Mouse (Mus musculus) heart, postnatal 14 days (tissue): Measurements from ENCODE around the gene Gm20696. TPM values are rescaled to one million over a fixed set of nuclear protein-coding genes. Genes with fewer than 3 reads are reported as not detected.
A peak's percentile ranks its signal among the peaks of the same experiment; 100 is the strongest.

Experiments used
- DNase-seq, 2 experiments: peaks; one replicate each; pipeline ENCODE4 v3.0.0; 2021 to 2022
- intact Hi-C: fragments of 180-260 bp; cut with DNase I; formaldehyde crosslinking; loops from one replicate; pipeline ENCODE4 v1.15.1; 2025
- total RNA-seq, 2 experiments: library from RNA; stranded (reverse); gene quantifications; 2 replicates each; pipeline ENCODE4 v1.2.3; 2021

The Gm20696 gene
- total RNA-seq, 2 experiments from 2014 or later = 2.3 to 3.2 TPM

GRCm38 (mm10) chr6:99427301-99427700 is 239.3 kb downstream of the Gm20696 start:
- no peak for DNase-seq

GRCm38 (mm10) chr6:99425044-99425443 is 241.6 kb downstream of the Gm20696 start:
- peak in 1 of 2 experiments; percentile 33 for DNase-seq
- intact Hi-C loops = no loop called here

More at GRCm38 (mm10) chr6:99427301-99427700, 239.3 kb downstream of the Gm20696 start:
- intact Hi-C loops = no loop called here

GRCm38 (mm10) chr6:99420666-99421065 is 245.9 kb downstream of the Gm20696 start:
- intact Hi-C loops = no loop called here
- no peak for DNase-seq

GRCm38 (mm10) chr6:99412598-99412997 is 254.0 kb downstream of the Gm20696 start:
- DNase-seq = no peak
- intact Hi-C loops = no loop called here

GRCm38 (mm10) chr6:99409602-99410001 is 257.0 kb downstream of the Gm20696 start:
- intact Hi-C loops = no loop called here
- DNase-seq = no peak

GRCm38 (mm10) chr6:99408880-99409279 is 257.7 kb downstream of the Gm20696 start:
- intact Hi-C loops = no loop called here
- no peak for DNase-seq

- no peak for DNase-seq
- intact Hi-C loops = no loop called here
Observed at GRCm38 (mm10) chr6:99403755-99404390, 262.7 kb downstream of the Gm20696 start.

GRCm38 (mm10) chr6:99402941-99403340 is 263.7 kb downstream of the Gm20696 start:
- DNase-seq = no peak
- intact Hi-C loops = no loop called here

GRCm38 (mm10) chr6:99402370-99402769 is 264.2 kb downstream of the Gm20696 start:
- intact Hi-C loops = no loop called here
- DNase-seq = no peak

- no peak for DNase-seq
- intact Hi-C loops = no loop called here
Observed at GRCm38 (mm10) chr6:99401801-99402200, 264.8 kb downstream of the Gm20696 start.

- DNase-seq = no peak
- intact Hi-C loops = no loop called here
Observed at GRCm38 (mm10) chr6:99401211-99401610, 265.4 kb downstream of the Gm20696 start.

- intact Hi-C loops = no loop called here
- no peak for DNase-seq
Observed at GRCm38 (mm10) chr6:99395745-99396144, 270.9 kb downstream of the Gm20696 start.

- intact Hi-C loops = no loop called here
- no peak for DNase-seq
Observed at GRCm38 (mm10) chr6:99394801-99395200, 271.8 kb downstream of the Gm20696 start.

- intact Hi-C loops = no loop called here
- DNase-seq = no peak
Observed at GRCm38 (mm10) chr6:99392484-99392883, 274.1 kb downstream of the Gm20696 start.

- DNase-seq = peak; percentile 34 to 35
- intact Hi-C loops = loop anchor here (5.0 kb wide), 2 partner anchors 133 to 417 kb away; partner anchors contain the start of gene Foxp1
Observed at GRCm38 (mm10) chr6:99388741-99389675, 277.6 kb downstream of the Gm20696 start.

GRCm38 (mm10) chr6:99388023-99388422 is 278.6 kb downstream of the Gm20696 start:
- DNase-seq = no peak
- intact Hi-C loops = loop anchor here (5.0 kb wide), 2 partner anchors 134 to 416 kb away; partner anchors contain the start of gene Foxp1

- intact Hi-C loops = loop anchor here (5.0 kb wide), 2 partner anchors 137 to 413 kb away; partner anchors contain the start of gene Foxp1
- DNase-seq = peak; percentile 33 to 37
Observed at GRCm38 (mm10) chr6:99385059-99385604, 281.5 kb downstream of the Gm20696 start.

GRCm38 (mm10) chr6:99383846-99384472 is 282.6 kb downstream of the Gm20696 start:
- DNase-seq = no peak
- intact Hi-C loops = no loop called here

GRCm38 (mm10) chr6:99380146-99380545 is 286.5 kb downstream of the Gm20696 start:
- no peak for DNase-seq
- intact Hi-C loops = no loop called here

- DNase-seq = peak; percentile 40 to 56
- intact Hi-C loops = loop anchor here (10.0 kb wide), 1 partner anchor 354 kb away; no protein-coding TSS in a partner anchor
Observed at GRCm38 (mm10) chr6:99378997-99379710, 287.4 kb downstream of the Gm20696 start.
